Mouse (Mus musculus) limb, embryonic 15.5 days (tissue): ENCODE measurements around the gene Npc2. TPM values are rescaled to one million over a fixed set of nuclear protein-coding genes. Genes with fewer than 3 reads are reported as not detected.

Source experiments
- ATAC-seq: fragments of 200-750 bp; cut with Nextera tagmentation; 2 replicates; pipeline ENCODE4 v1.8.0; 2017; ENCODE audit warnings: low read depth, moderate TSS enrichment; ENCODE audit not compliant: insufficient number of reproducible peaks, low FRiP score, low TSS enrichment
- H3K27ac ChIP-seq: fragments of 300-500 bp; sonication (generic); 2 replicates; pipeline ENCODE4 v1.5.1; 2015; ENCODE audit warnings: moderate library complexity, mild to moderate bottlenecking, inconsistent platforms
- H3K27me3 ChIP-seq: fragments of 300-500 bp; sonication (generic); 2 replicates; pipeline ENCODE4 v1.6.1; 2015; ENCODE audit warnings: inconsistent platforms
- H3K36me3 ChIP-seq: fragments of 300-500 bp; sonication (generic); 2 replicates; pipeline ENCODE4 v1.6.1; 2015; ENCODE audit warnings: inconsistent platforms
- H3K4me1 ChIP-seq: fragments of 300-500 bp; sonication (generic); 2 replicates; pipeline ENCODE4 v1.6.1; 2015; ENCODE audit warnings: inconsistent platforms
- H3K4me2 ChIP-seq: fragments of 300-500 bp; sonication (generic); 2 replicates; pipeline ENCODE4 v1.6.1; 2015; ENCODE audit warnings: mild to moderate bottlenecking, inconsistent platforms
- H3K4me3 ChIP-seq: fragments of 300-500 bp; sonication (generic); 2 replicates; pipeline ENCODE4 v1.5.1; 2015; ENCODE audit warnings: mild to moderate bottlenecking, inconsistent platforms
- H3K9ac ChIP-seq: fragments of 300-500 bp; sonication (generic); 2 replicates; pipeline ENCODE4 v1.6.1; 2015; ENCODE audit warnings: inconsistent platforms
- H3K9me3 ChIP-seq: fragments of 300-500 bp; sonication (generic); 2 replicates; pipeline ENCODE4 v1.6.1; 2016; ENCODE audit warnings: inconsistent platforms
- WGBS: fragments of 180-500 bp; shearing (Covaris S2); methylation state at CpG from one replicate; pipeline ENCODE4 v1.1.7; 2015; 5-methylcytosine and 5-hydroxymethylcytosine counted together
- polyA plus RNA-seq: library from polyadenylated mRNA; unstranded; fragments of >200 nt; fragmentation: Nextera tagmentation; extraction: Ambion mirVana; gene quantifications from 2 replicates; pipeline ENCODE4 v1.2.1, GENCODE M21; 2015

The Npc2 gene
- polyA plus RNA-seq, 1 experiment from 2014 or later: 76.6 TPM

- Histone ChIP-seq H3K36me3 (no peaks in the 10 kb centered on the region), H3K27me3 (no peaks in the 10 kb centered on the region), H3K27ac (no peak overlapping the region), H3K9ac (no peak overlapping the region), H3K9me3 (no peaks in the 10 kb centered on the region), H3K4me1 (no peaks in the 10 kb centered on the region), H3K4me3 (no peak overlapping the region), H3K4me2 (no peak overlapping the region)
- ATAC-seq: no peak
- WGBS: 79% methylated on average over 9 of the region's 9 CpGs
These were observed 54.3 kb downstream of the Npc2 start for GRCm38 (mm10) chr12:84718462-84719244.

- Histone ChIP-seq H3K36me3 (no peaks in the 10 kb centered on the region), H3K27me3 (no peaks in the 10 kb centered on the region), H3K9me3 (no peaks in the 10 kb centered on the region), H3K27ac (no peak overlapping the region), H3K9ac (no peak overlapping the region), H3K4me1 (no peaks in the 10 kb centered on the region), H3K4me2 (no peak overlapping the region), H3K4me3 (no peak overlapping the region)
- 43% methylated on average over 6 of the region's 6 CpGs for WGBS
- no peak for ATAC-seq
These were observed 58.4 kb downstream of the Npc2 start for GRCm38 (mm10) chr12:84714578-84714977.

GRCm38 (mm10) chr12:84709842-84710439 lies 63.0 kb downstream of the Npc2 start:
- Histone ChIP-seq H3K4me3 (no peak overlapping the region), H3K4me1 (no peaks in the 10 kb centered on the region), H3K36me3 (no peaks in the 10 kb centered on the region), H3K9ac (no peak overlapping the region), H3K27me3 (no peaks in the 10 kb centered on the region), H3K4me2 (no peak overlapping the region), H3K9me3 (no peaks in the 10 kb centered on the region), H3K27ac (no peak overlapping the region)
- 23% methylated on average over 14 of the region's 14 CpGs for WGBS
- ATAC-seq: no peak

- Histone ChIP-seq H3K9me3 (no peaks in the 10 kb centered on the region), H3K36me3 (no peaks in the 10 kb centered on the region), H3K27ac (no peak overlapping the region), H3K9ac (no peak overlapping the region), H3K27me3 (peaks cover under 1% of the 10 kb centered on the region; the same call in 1 of the 2 replicates), H3K4me3 (no peak overlapping the region), H3K4me2 (no peak overlapping the region), H3K4me1 (no peaks in the 10 kb centered on the region)
- no peak for ATAC-seq
- WGBS: 67% methylated on average over 4 of the region's 4 CpGs
These were observed 65.1 kb downstream of the Npc2 start for GRCm38 (mm10) chr12:84707804-84708203.

GRCm38 (mm10) chr12:84706886-84707285 lies 66.1 kb downstream of the Npc2 start:
- no peaks in the 10 kb centered on the region for H3K36me3 ChIP-seq
- 75% methylated on average over 4 of the region's 4 CpGs for WGBS
- H3K4me3 ChIP-seq: no peak overlapping the region
- no peak overlapping the region for H3K27ac ChIP-seq
- no peaks in the 10 kb centered on the region for H3K9me3 ChIP-seq
- H3K9ac ChIP-seq: no peak overlapping the region
- no peaks in the 10 kb centered on the region for H3K4me1 ChIP-seq
- H3K4me2 ChIP-seq: no peak overlapping the region
- no peak for ATAC-seq
- peaks cover 10% of the 10 kb centered on the region for H3K27me3 ChIP-seq

Other genes starting within 250 kb of the Npc2 start
- gene Vsx2, start 203.4 kb downstream of the Npc2 start, polyA plus RNA-seq: 0.09 and 0.19 TPM in 2 replicates
- gene Abcd4, start 155.7 kb downstream of the Npc2 start, polyA plus RNA-seq: 14.7 and 15.7 TPM in 2 replicates
- gene Vrtn, start 132.1 kb downstream of the Npc2 start, polyA plus RNA-seq: not detected in 2 replicates
- not detected in 2 replicates for gene Syndig1l, start 74.3 kb downstream of the Npc2 start, polyA plus RNA-seq
- gene Isca2, start 99 bp upstream of the Npc2 start, polyA plus RNA-seq: 113 TPM in 2 replicates
- 7.1 and 8.7 TPM in 2 replicates for gene Ltbp2, start 103.4 kb upstream of the Npc2 start, polyA plus RNA-seq
- 122 and 128 TPM in 2 replicates for gene Fcf1, start 197.7 kb upstream of the Npc2 start, polyA plus RNA-seq
- 9.4 and 11.5 TPM in 2 replicates for gene Arel1, start 197.7 kb upstream of the Npc2 start, polyA plus RNA-seq
- 23.0 and 26.2 TPM in 2 replicates for gene Ylpm1, start 223.2 kb upstream of the Npc2 start, polyA plus RNA-seq